Mouse (Mus musculus) spleen, adult 2 months (tissue): ENCODE measurements around the gene Foxf2.

Source experiments
- CTCF ChIP-seq: fragments of 200-500 bp; IDR thresholded peaks from 2 replicates; pipeline ENCODE4 v1.5.1; 2011; ENCODE audit warnings: mild to moderate bottlenecking, inconsistent platforms; ENCODE audit not compliant: insufficient read depth, insufficient read length, insufficient replicate concordance; ENCODE audit errors: extremely low read depth
- POLR2A ChIP-seq: fragments of 200-500 bp; IDR thresholded peaks from 2 replicates; pipeline ENCODE4 v1.6.1; 2011; ENCODE audit warnings: low read depth, low read length, inconsistent platforms

DNA sequence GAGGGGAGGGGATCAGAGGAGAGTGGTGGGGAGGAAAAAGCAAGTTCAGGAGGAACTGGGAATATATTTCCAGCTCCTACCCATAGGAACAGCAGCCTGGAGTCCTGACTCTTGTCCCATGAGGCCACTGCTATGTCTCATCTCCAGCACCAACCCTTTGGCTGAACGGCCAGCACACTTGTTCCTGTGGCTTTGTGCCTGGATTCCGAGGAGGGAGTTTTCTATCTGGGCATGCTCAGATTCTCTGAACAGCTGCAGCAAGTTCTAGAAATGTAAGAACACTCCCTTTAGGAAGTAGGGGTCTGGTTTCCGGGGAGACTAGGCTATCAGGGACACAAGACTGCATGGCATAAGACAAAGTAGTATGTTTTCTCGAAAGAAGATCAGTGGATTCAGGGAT is 9.9 kb downstream of the Foxf2 start:
- TF ChIP-seq CTCF (no peak), POLR2A (no peak)
